Mouse (Mus musculus): ENCODE measurements around the gene Rrp7a. TPM values are rescaled to one million over a fixed set of nuclear protein-coding genes. Genes with fewer than 3 reads are reported as not detected.

Gene Rrp7a
- total and polyA plus RNA-seq, 2 experiments from 2014 or later = 95.2 to 228 TPM

DNA sequence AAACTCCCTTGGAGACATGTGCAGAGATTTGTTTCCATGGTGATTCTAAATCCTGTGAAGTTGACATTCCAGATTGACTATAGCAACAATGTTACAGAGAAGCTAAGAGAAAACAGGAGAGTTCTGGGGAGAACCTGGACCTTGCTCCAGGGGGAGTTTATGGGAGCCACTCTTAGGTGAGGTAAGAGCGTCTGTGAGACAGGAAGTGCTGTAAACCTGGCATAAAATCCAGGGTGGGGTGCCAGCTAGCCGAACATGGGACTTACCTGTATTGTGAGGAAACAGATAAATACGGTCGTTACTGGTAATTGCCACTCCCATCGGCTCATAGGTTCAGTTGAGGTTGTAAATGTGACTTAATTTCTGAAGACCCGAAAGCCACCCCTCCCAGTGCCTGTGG, 16.2 kb downstream of the Rrp7a start:
- no peak overlapping the region for H3K27ac ChIP-seq (ENCODE audit: low read depth, low read length)
- no peak overlapping the region for H3K4me3 ChIP-seq (ENCODE audit: low read depth, low read length)
- no peaks in the 10 kb centered on the region for H3K36me3 ChIP-seq (ENCODE audit: insufficient read depth, low read length)
- H3K4me2 ChIP-seq (ENCODE audit: low read depth, low read length, poor library complexity, severe bottlenecking) = no peak overlapping the region
- no peak overlapping the region for H3K9ac ChIP-seq (replicated peaks; ENCODE audit: low read length, poor library complexity, severe bottlenecking)
- ATAC-seq (ENCODE audit: low FRiP score) (no peak), DNase-seq (ENCODE audit: low spot score) (no peak)
- no peaks in the 10 kb centered on the region for H3K9me3 ChIP-seq (ENCODE audit: low read length)
- H3K4me1 ChIP-seq (ENCODE audit: insufficient read depth, low read length) = no peaks in the 10 kb centered on the region
- 85% methylated on average over 6 of the region's 6 CpGs for WGBS
- no peaks in the 10 kb centered on the region for H3K27me3 ChIP-seq (ENCODE audit: insufficient read depth, low read length)
- TF ChIP-seq CTCF (IDR thresholded peaks at IDR 0.05) = no peak

GRCm38 (mm10) chr15:83103111-83103510, 19.5 kb downstream of the Rrp7a start:
- no peak for TF ChIP-seq CTCF (IDR thresholded peaks at IDR 0.05)
- Histone ChIP-seq H3K27ac (ENCODE audit: low read depth, low read length) (no peak overlapping the region), H3K4me1 (ENCODE audit: insufficient read depth, low read length) (peaks cover 5% of the 10 kb centered on the region; the same call in 1 of the 2 replicates), H3K4me2 (ENCODE audit: low read depth, low read length, poor library complexity, severe bottlenecking) (no peak overlapping the region), H3K9me3 (ENCODE audit: low read length) (no peaks in the 10 kb centered on the region), H3K9ac (replicated peaks; ENCODE audit: low read length, poor library complexity, severe bottlenecking) (no peak overlapping the region), H3K36me3 (ENCODE audit: insufficient read depth, low read length) (no peaks in the 10 kb centered on the region), H3K27me3 (ENCODE audit: insufficient read depth, low read length) (no peaks in the 10 kb centered on the region), H3K4me3 (ENCODE audit: low read depth, low read length) (no peak overlapping the region)
- DNase-seq (ENCODE audit: low spot score) = no peak
- no peak for ATAC-seq (ENCODE audit: low FRiP score)
- 50% methylated on average over 1 of the region's 1 CpGs for WGBS

- Histone ChIP-seq H3K4me1 (ENCODE audit: insufficient read depth, low read length) (peaks cover 5% of the 10 kb centered on the region; the same call in 1 of the 2 replicates), H3K9me3 (ENCODE audit: low read length) (no peaks in the 10 kb centered on the region), H3K36me3 (ENCODE audit: insufficient read depth, low read length) (no peaks in the 10 kb centered on the region), H3K27ac (ENCODE audit: low read depth, low read length) (no peak overlapping the region), H3K4me2 (ENCODE audit: low read depth, low read length, poor library complexity, severe bottlenecking) (peak overlapping the region; percentile 50), H3K27me3 (ENCODE audit: insufficient read depth, low read length) (no peaks in the 10 kb centered on the region), H3K9ac (replicated peaks; ENCODE audit: low read length, poor library complexity, severe bottlenecking) (no peak overlapping the region), H3K4me3 (ENCODE audit: low read depth, low read length) (peak overlapping the region; percentile 26)
- DNase-seq (ENCODE audit: low spot score) (no peak), ATAC-seq (ENCODE audit: low FRiP score) (no peak)
- TF ChIP-seq CTCF (IDR thresholded peaks at IDR 0.05) = no peak
- 6% methylated on average over 8 of the region's 8 CpGs for WGBS
Measured at GRCm38 (mm10) chr15:83100332-83100662, 22.3 kb downstream of the Rrp7a start.

- Histone ChIP-seq H3K4me2 (ENCODE audit: low read depth, low read length, poor library complexity, severe bottlenecking) (peak overlapping the region; percentile 50), H3K9ac (replicated peaks; ENCODE audit: low read length, poor library complexity, severe bottlenecking) (no peak overlapping the region), H3K27me3 (ENCODE audit: insufficient read depth, low read length) (no peaks in the 10 kb centered on the region), H3K9me3 (ENCODE audit: low read length) (no peaks in the 10 kb centered on the region), H3K27ac (ENCODE audit: low read depth, low read length) (no peak overlapping the region), H3K4me1 (ENCODE audit: insufficient read depth, low read length) (peaks cover 5% of the 10 kb centered on the region; the same call in 1 of the 2 replicates), H3K4me3 (ENCODE audit: low read depth, low read length) (peak overlapping the region; percentile 26), H3K36me3 (ENCODE audit: insufficient read depth, low read length) (no peaks in the 10 kb centered on the region)
- 4% methylated on average over 31 of the region's 31 CpGs for WGBS
- ATAC-seq (ENCODE audit: low FRiP score) = 0 out of 2 replicates have a peak, but pooled peaks have one; percentile 41
- TF ChIP-seq CTCF (IDR thresholded peaks at IDR 0.05) = no peak
- DNase-seq (ENCODE audit: low spot score) = peak; percentile 60
Measured at GRCm38 (mm10) chr15:83099533-83100331, 22.9 kb downstream of the Rrp7a start.

- H3K27ac ChIP-seq (ENCODE audit: low read depth, low read length) = no peak overlapping the region
Measured at GRCm38 (mm10) chr15:83095950-83096349, 26.7 kb downstream of the Rrp7a start.

GRCm38 (mm10) chr15:83093687-83094086, 28.9 kb downstream of the Rrp7a start:
- WGBS = 85% methylated on average over 2 of the region's 2 CpGs
- Histone ChIP-seq H3K27ac (ENCODE audit: low read depth, low read length) (no peak overlapping the region), H3K9ac (replicated peaks; ENCODE audit: low read length, poor library complexity, severe bottlenecking) (no peak overlapping the region), H3K4me1 (ENCODE audit: insufficient read depth, low read length) (no peaks in the 10 kb centered on the region), H3K27me3 (ENCODE audit: insufficient read depth, low read length) (peaks cover 6% of the 10 kb centered on the region; the same call in 1 of the 2 replicates), H3K36me3 (ENCODE audit: insufficient read depth, low read length) (no peaks in the 10 kb centered on the region), H3K9me3 (ENCODE audit: low read length) (no peaks in the 10 kb centered on the region), H3K4me2 (ENCODE audit: low read depth, low read length, poor library complexity, severe bottlenecking) (no peak overlapping the region), H3K4me3 (ENCODE audit: low read depth, low read length) (no peak overlapping the region)
- ATAC-seq (ENCODE audit: low FRiP score) = no peak
- no peak for TF ChIP-seq CTCF (IDR thresholded peaks at IDR 0.05)
- DNase-seq (ENCODE audit: low spot score) = no peak

More at GRCm38 (mm10) chr15:83095950-83096349, 26.7 kb downstream of the Rrp7a start:
- Histone ChIP-seq H3K27me3 (ENCODE audit: insufficient read depth, low read length) (no peaks in the 10 kb centered on the region), H3K4me3 (ENCODE audit: low read depth, low read length) (no peak overlapping the region), H3K4me1 (ENCODE audit: insufficient read depth, low read length) (peaks cover 5% of the 10 kb centered on the region; the same call in 1 of the 2 replicates), H3K9me3 (ENCODE audit: low read length) (no peaks in the 10 kb centered on the region), H3K4me2 (ENCODE audit: low read depth, low read length, poor library complexity, severe bottlenecking) (no peak overlapping the region), H3K36me3 (ENCODE audit: insufficient read depth, low read length) (no peaks in the 10 kb centered on the region), H3K9ac (replicated peaks; ENCODE audit: low read length, poor library complexity, severe bottlenecking) (no peak overlapping the region)
- peak; percentile 58 for TF ChIP-seq CTCF (IDR thresholded peaks at IDR 0.05)
- ATAC-seq (ENCODE audit: low FRiP score) = no peak
- 36% methylated on average over 2 of the region's 2 CpGs for WGBS
- no peak for DNase-seq (ENCODE audit: low spot score)
